Mouse (Mus musculus) MEL (cell line): Measurements from ENCODE around the gene Grip1.

Source experiments
- CHD2 ChIP-seq: IDR thresholded peaks from 2 replicates; pipeline ENCODE4 v1.6.1; 2011; ENCODE audit warnings: low read length, improper control_type of control experiment
- CTCF ChIP-seq, 3 experiments: IDR thresholded peaks in 2 of 3; conservative IDR thresholded peaks in 1 of 3; 2 replicates each; pipeline ENCODE4 v1.5.1; 2011 to 2012; ENCODE audit warnings: low read length in 3 of 3, low read depth in 2 of 3, mild to moderate bottlenecking in 2 of 3, improper control_type of control experiment in 1 of 3, inconsistent platforms in 1 of 3, mixed read lengths in 1 of 3, moderate library complexity in 1 of 3; ENCODE audit not compliant: control insufficient read depth in 1 of 3, insufficient read depth in 1 of 3, poor library complexity in 1 of 3, severe bottlenecking in 1 of 3
- ETS1 ChIP-seq: IDR thresholded peaks from 2 replicates; pipeline ENCODE4 v1.6.1; 2012; ENCODE audit warnings: low read depth, mild to moderate bottlenecking, inconsistent platforms, low read length, improper control_type of control experiment, moderate library complexity
- MAX ChIP-seq: IDR thresholded peaks from 2 replicates; pipeline ENCODE4 v1.6.1; 2011; ENCODE audit warnings: low read length, improper control_type of control experiment
- MYB ChIP-seq: IDR thresholded peaks from 2 replicates; pipeline ENCODE4 v1.6.1; 2011; ENCODE audit warnings: mild to moderate bottlenecking, low read depth, low read length, improper control_type of control experiment
- RCOR1 ChIP-seq: IDR thresholded peaks from 2 replicates; pipeline ENCODE4 v1.6.1; 2012; ENCODE audit warnings: low read depth, mild to moderate bottlenecking, inconsistent platforms, low read length, improper control_type of control experiment
- ZC3H11A ChIP-seq: IDR thresholded peaks from 2 replicates; pipeline ENCODE4 v1.6.1; 2012; ENCODE audit warnings: low read depth, mild to moderate bottlenecking, inconsistent platforms, low read length, improper control_type of control experiment
- ZKSCAN1 ChIP-seq: IDR thresholded peaks from 2 replicates; pipeline ENCODE4 v1.6.1; 2012; ENCODE audit warnings: low read depth, mild to moderate bottlenecking, inconsistent platforms, low read length, improper control_type of control experiment, moderate library complexity
- ZNF384 ChIP-seq: IDR thresholded peaks from 2 replicates; pipeline ENCODE4 v1.6.1; 2012; ENCODE audit warnings: low read depth, mild to moderate bottlenecking, inconsistent platforms, low read length, improper control_type of control experiment

DNA sequence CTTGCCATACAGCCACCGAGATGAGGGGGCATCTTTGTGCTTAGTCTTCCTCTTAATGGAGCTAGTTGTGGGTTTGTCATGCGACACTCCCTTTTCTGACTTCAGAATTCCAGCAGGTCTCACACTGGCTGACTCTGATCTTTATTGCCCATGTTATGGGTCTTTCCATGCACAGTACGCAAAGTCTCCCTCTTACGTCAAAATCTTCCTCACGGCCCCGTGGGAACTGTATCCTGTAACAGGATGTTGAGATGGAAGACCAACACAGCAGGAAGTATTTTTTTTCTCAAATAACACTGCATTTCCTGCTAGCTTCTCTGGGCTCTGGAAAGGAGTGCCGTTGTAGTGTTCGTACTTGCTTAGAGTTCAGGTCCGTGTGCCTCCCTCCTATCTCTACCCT is 21.5 kb downstream of the Grip1 start:
- TF ChIP-seq CTCF (IDR thresholded peaks at IDR 0.05 in 2 of 3, conservative IDR thresholded peaks at IDR 0.05 in 1 of 3; ENCODE audit: control insufficient read depth in 1 of 3, insufficient read depth in 1 of 3, low read depth in 2 of 3, low read length in 3 of 3, poor library complexity in 1 of 3, severe bottlenecking in 1 of 3) (no peak), ZNF384 (no peak), RCOR1 (no peak), ETS1 (no peak), CHD2 (no peak), ZC3H11A (no peak), ZKSCAN1 (no peak), MYB (no peak), MAX (no peak)
